Mouse (Mus musculus) layer of hippocampus, adult 8-10 months (tissue): Measurements from ENCODE around the gene Tmem41b. TPM values are rescaled to one million over a fixed set of nuclear protein-coding genes. Genes with fewer than 3 reads are reported as not detected.

Source experiments
- DNase-seq, 2 experiments: peaks; one replicate each; pipeline ENCODE4 v3.0.0; 2022; ENCODE audit warnings: low spot score in 2 of 2
- total RNA-seq, 4 experiments: library from RNA; stranded (reverse); gene quantifications; 2 replicates each; pipeline ENCODE4 v1.2.4; 2022

Gene Tmem41b
- total RNA-seq, 4 experiments from 2014 or later: 42.0 to 52.7 (median 48.8) TPM

DNA sequence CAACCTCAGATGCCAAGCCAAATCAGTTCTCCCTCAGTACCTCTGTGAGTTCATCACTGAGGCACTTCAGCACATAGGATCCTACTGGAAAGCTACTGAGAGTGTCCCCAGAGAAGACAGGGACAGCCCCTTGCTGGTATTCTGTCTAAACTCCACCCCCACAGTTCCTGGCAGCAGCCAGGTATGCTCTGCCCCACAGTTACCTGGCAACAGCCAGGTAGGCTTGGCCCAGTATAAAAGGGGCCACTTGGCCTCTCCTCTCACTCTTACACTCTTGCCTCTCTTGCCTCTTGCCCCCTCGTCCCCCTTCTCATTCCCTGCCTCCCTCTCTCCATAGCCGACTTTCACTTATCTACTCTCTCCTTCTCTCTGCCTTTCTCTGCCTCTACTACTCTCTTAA is 61.8 kb downstream of the Tmem41b start:
- no peak for DNase-seq

DNA sequence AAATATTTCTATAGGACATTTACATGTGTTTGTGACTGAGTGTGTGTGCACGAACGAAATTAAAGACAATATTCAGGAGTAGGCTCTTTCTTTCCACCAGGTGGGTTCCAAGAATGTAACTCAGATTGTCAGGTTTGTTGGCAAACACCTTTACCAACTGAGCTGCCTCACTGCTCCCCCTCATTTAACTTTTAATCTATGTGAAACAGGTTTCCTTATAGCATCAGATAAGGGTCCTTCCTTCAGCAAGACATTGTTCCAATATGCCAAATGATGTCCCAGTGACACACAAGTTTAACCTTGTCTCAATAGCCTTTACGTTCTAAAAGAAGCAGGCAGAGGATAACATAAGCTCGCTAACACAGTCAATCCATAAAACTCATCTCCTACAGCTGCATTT is 63.8 kb downstream of the Tmem41b start:
- no peak for DNase-seq

Other genes starting within 250 kb of the Tmem41b start
- 100 to 1,000 TPM in 2 of 4 experiments, 10 to 100 TPM in 2; 98.5 to 101 (median 99.8) TPM for gene Tmem9b, start 234.1 kb downstream of the Tmem41b start, total RNA-seq
- gene Nrip3, start 204.9 kb downstream of the Tmem41b start, total RNA-seq: 100 to 1,000 TPM; 199 to 233 (median 214) TPM
- 1 to 10 TPM; 1.3 to 1.7 (median 1.7) TPM for gene Scube2, start 121.2 kb downstream of the Tmem41b start, total RNA-seq
- 100 to 1,000 TPM; 206 to 222 (median 217) TPM for gene Dennd5a, start 26.5 kb downstream of the Tmem41b start, total RNA-seq
- 100 to 1,000 TPM in 2 of 4 experiments, 10 to 100 TPM in 2; 87.4 to 109 (median 99.4) TPM for gene Ipo7, start 31.3 kb upstream of the Tmem41b start, total RNA-seq
- 10 to 100 TPM in 3 of 4 experiments, 1 to 10 TPM in 1; 9.7 to 13.4 (median 11.9) TPM for gene Zfp143, start 74.3 kb upstream of the Tmem41b start, total RNA-seq
- gene Wee1, start 135.1 kb upstream of the Tmem41b start, total RNA-seq: 10 to 100 TPM; 16.4 to 23.0 (median 20.2) TPM
- gene Swap70, start 234.8 kb upstream of the Tmem41b start, total RNA-seq: 10 to 100 TPM; 10.5 to 13.3 (median 11.8) TPM